Mouse (Mus musculus) granulocyte monocyte progenitor cell, adult 5-6 weeks (primary cell): ENCODE data around the gene Cnot6l. TPM values are rescaled to one million over a fixed set of nuclear protein-coding genes. Genes with fewer than 3 reads are reported as not detected.

Source experiments
- ATAC-seq: replicated peaks from 2 replicates; pipeline ENCODE4 v1.8.0; 2016; ENCODE audit warnings: mild to moderate bottlenecking, moderate TSS enrichment, inconsistent platforms; ENCODE audit not compliant: poor library complexity, severe bottlenecking
- total RNA-seq, 2 experiments: library from RNA; stranded (forward) in 1 of 2; stranded (reverse) in 1 of 2; fragments of 200-712, 200-1000 nt in 1 of 2; fragments of >200 nt in 1 of 2; fragmentation: Nextera tagmentation in 1 of 2; gene quantifications; 2 replicates each; pipeline ENCODE4 v1.2.3; 2014 to 2017

The Cnot6l gene
- total RNA-seq, 2 experiments from 2014 or later = 60.2 to 102 TPM

GRCm38 (mm10) chr5:96029821-96030220, 134.2 kb downstream of the Cnot6l start:
- ATAC-seq = no peak

Other genes starting within 250 kb of the Cnot6l start
- gene Cxcl13, start 207.2 kb downstream of the Cnot6l start, total RNA-seq (2014; fragmentation: Nextera tagmentation) = not detected in 2 replicates
- gene Cxcl13, start 207.2 kb downstream of the Cnot6l start, total RNA-seq (2017) = not detected in 2 replicates
- gene Mrpl1, start 45.3 kb upstream of the Cnot6l start, total RNA-seq (2014; fragmentation: Nextera tagmentation) = 22.2 and 22.6 TPM in 2 replicates
- 51.1 and 57.3 TPM in 2 replicates for gene Mrpl1, start 45.3 kb upstream of the Cnot6l start, total RNA-seq (2017)
- gene Fras1, start 209.8 kb upstream of the Cnot6l start, total RNA-seq (2014; fragmentation: Nextera tagmentation) = not detected in 2 replicates
- gene Fras1, start 209.8 kb upstream of the Cnot6l start, total RNA-seq (2017) = not detected in 2 replicates